Mouse (Mus musculus) stomach, adult 2 months (tissue): ENCODE data around the gene Slc12a8. TPM values are rescaled to one million over a fixed set of nuclear protein-coding genes. Genes with fewer than 3 reads are reported as not detected.

Experiments used
- polyA plus RNA-seq: library from polyadenylated mRNA; depleted of rRNA; stranded (reverse); fragments of >200 nt; gene quantifications from 2 replicates; pipeline ENCODE4 v1.2.3, GENCODE M21; 2012; rRNA removed

Slc12a8 gene
- polyA plus RNA-seq = 8.0 and 11.2 TPM in 2 replicates

GRCm38 (mm10) chr16:33516807-33517565 is at the start of gene Slc12a8:
Gene Slc12a8, plus strand, starts transcription at chr16:33517328.

GRCm38 (mm10) chr16:33684162-33684702 is 167.1 kb downstream of the Slc12a8 start, which contains the start of gene Heg1:
Gene Heg1, plus strand, starts transcription at chr16:33684370.

Other genes with a start within 250 kb of the Slc12a8 start
- 0.80 and 1.1 TPM in 2 replicates for gene Zfp148, start 136.5 kb upstream of the Slc12a8 start, polyA plus RNA-seq
- 5.0 and 7.0 TPM in 2 replicates for gene Heg1, start 167.0 kb downstream of the Slc12a8 start, polyA plus RNA-seq